Mouse (Mus musculus) liver, embryonic 13.5 days (tissue): ENCODE results near the gene Ptpn21. TPM values are rescaled to one million over a fixed set of nuclear protein-coding genes. Genes with fewer than 3 reads are reported as not detected.

Experiments used
- ATAC-seq: fragments of 200-750 bp; cut with Nextera tagmentation; 2 replicates; pipeline ENCODE4 v1.8.0; 2017; ENCODE audit warnings: low read depth, mild to moderate bottlenecking, moderate number of reproducible peaks, moderate library complexity
- DNase-seq: peaks from one replicate; pipeline ENCODE4 v3.0.0; 2022
- H3K27ac ChIP-seq: fragments of 300-500 bp; sonication (generic); 2 replicates; pipeline ENCODE4 v1.5.1; 2015; ENCODE audit warnings: moderate library complexity, mild to moderate bottlenecking, inconsistent platforms
- H3K27me3 ChIP-seq: fragments of 300-500 bp; sonication (generic); 2 replicates; pipeline ENCODE4 v1.6.1; 2015; ENCODE audit warnings: mild to moderate bottlenecking, inconsistent platforms
- H3K36me3 ChIP-seq: fragments of 300-500 bp; sonication (generic); 2 replicates; pipeline ENCODE4 v1.6.1; 2015; ENCODE audit warnings: mild to moderate bottlenecking, inconsistent platforms
- H3K4me1 ChIP-seq: fragments of 300-500 bp; sonication (generic); replicated peaks from 2 replicates; pipeline ENCODE4 v1.6.1; 2015; ENCODE audit warnings: inconsistent platforms
- H3K4me2 ChIP-seq: fragments of 300-500 bp; sonication (generic); 2 replicates; pipeline ENCODE4 v1.6.1; 2015; ENCODE audit warnings: inconsistent platforms, mild to moderate bottlenecking, moderate library complexity
- H3K4me3 ChIP-seq: fragments of 300-500 bp; sonication (generic); replicated peaks from 2 replicates; pipeline ENCODE4 v1.5.1; 2015; ENCODE audit warnings: mild to moderate bottlenecking, inconsistent platforms
- H3K9ac ChIP-seq: fragments of 300-500 bp; sonication (generic); 2 replicates; pipeline ENCODE4 v1.6.1; 2015; ENCODE audit warnings: mild to moderate bottlenecking, inconsistent platforms
- H3K9me3 ChIP-seq: fragments of 300-500 bp; sonication (generic); replicated peaks from 2 replicates; pipeline ENCODE4 v1.6.1; 2016; ENCODE audit warnings: inconsistent platforms
- WGBS: fragments of 180-500 bp; shearing (Covaris S2); methylation state at CpG from one replicate; pipeline ENCODE4 v1.1.7; 2015; ENCODE audit not compliant: insufficient replicate concordance; 5-methylcytosine and 5-hydroxymethylcytosine counted together
- polyA plus RNA-seq: library from polyadenylated mRNA; unstranded; fragments of >200 nt; fragmentation: Nextera tagmentation; extraction: Ambion mirVana; gene quantifications from 2 replicates; pipeline ENCODE4 v1.2.1, GENCODE M21; 2015

Gene Ptpn21
- polyA plus RNA-seq, 1 experiment from 2014 or later, result 1.8 TPM

- peaks cover 6% of the 10 kb centered on the region for H3K4me1 ChIP-seq
- no peak overlapping the region for H3K9ac ChIP-seq
- no peak overlapping the region for H3K4me2 ChIP-seq
- no peaks in the 10 kb centered on the region for H3K27me3 ChIP-seq
- WGBS, result 79% methylated on average over 11 of the region's 11 CpGs
- no peak overlapping the region for H3K4me3 ChIP-seq
- DNase-seq, result no peak
- H3K9me3 ChIP-seq, result no peaks in the 10 kb centered on the region
- no peak for ATAC-seq
- H3K27ac ChIP-seq, result no peak overlapping the region
- H3K36me3 ChIP-seq, result peaks cover 12% of the 10 kb centered on the region; the same call in 1 of the 2 replicates
Measured at GRCm38 (mm10) chr12:98683171-98683570, 54.0 kb downstream of the Ptpn21 start.

GRCm38 (mm10) chr12:98682196-98682595, 55.0 kb downstream of the Ptpn21 start:
- DNase-seq (no peak), ATAC-seq (no peak)
- Histone ChIP-seq H3K27ac (no peak overlapping the region), H3K4me2 (no peak overlapping the region), H3K4me1 (peaks cover 6% of the 10 kb centered on the region), H3K9ac (no peak overlapping the region), H3K27me3 (no peaks in the 10 kb centered on the region), H3K4me3 (no peak overlapping the region), H3K36me3 (peaks cover 12% of the 10 kb centered on the region; the same call in 1 of the 2 replicates), H3K9me3 (no peaks in the 10 kb centered on the region)
- WGBS, result 81% methylated on average over 15 of the region's 15 CpGs

GRCm38 (mm10) chr12:98679906-98680305, 57.3 kb downstream of the Ptpn21 start:
- 83% methylated on average over 15 of the region's 15 CpGs for WGBS
- no peak for DNase-seq
- no peak overlapping the region for H3K27ac ChIP-seq
- no peaks in the 10 kb centered on the region for H3K27me3 ChIP-seq
- no peak overlapping the region for H3K4me3 ChIP-seq
- peaks cover 12% of the 10 kb centered on the region; the same call in 1 of the 2 replicates for H3K36me3 ChIP-seq
- H3K9ac ChIP-seq, result no peak overlapping the region
- H3K9me3 ChIP-seq, result no peaks in the 10 kb centered on the region
- no peak for ATAC-seq
- no peaks in the 10 kb centered on the region for H3K4me1 ChIP-seq
- no peak overlapping the region for H3K4me2 ChIP-seq

- no peaks in the 10 kb centered on the region for H3K27me3 ChIP-seq
- H3K9me3 ChIP-seq, result no peaks in the 10 kb centered on the region
- H3K36me3 ChIP-seq, result peaks cover 12% of the 10 kb centered on the region; the same call in 1 of the 2 replicates
- DNase-seq, result no peak
- H3K27ac ChIP-seq, result no peak overlapping the region
- H3K9ac ChIP-seq, result no peak overlapping the region
- 40% methylated on average over 14 of the region's 14 CpGs for WGBS
- H3K4me1 ChIP-seq, result peaks cover 4% of the 10 kb centered on the region; the same call in 1 of the 2 replicates
- 0 out of 2 replicates have a peak, but pooled peaks have one; percentile 41 for ATAC-seq
- no peak overlapping the region for H3K4me3 ChIP-seq
- peak overlapping the region; percentile 28; the same call in 1 of the 2 replicates for H3K4me2 ChIP-seq
Measured at GRCm38 (mm10) chr12:98677336-98677735, 59.9 kb downstream of the Ptpn21 start.

- H3K27ac ChIP-seq, result no peak overlapping the region
- no peak overlapping the region for H3K9ac ChIP-seq
- no peak overlapping the region for H3K4me2 ChIP-seq
- H3K4me3 ChIP-seq, result no peak overlapping the region
- H3K4me1 ChIP-seq, result peaks cover 4% of the 10 kb centered on the region; the same call in 1 of the 2 replicates
- peaks cover 12% of the 10 kb centered on the region; the same call in 1 of the 2 replicates for H3K36me3 ChIP-seq
- no peaks in the 10 kb centered on the region for H3K9me3 ChIP-seq
- no peaks in the 10 kb centered on the region for H3K27me3 ChIP-seq
- ATAC-seq (no peak), DNase-seq (no peak)
- 87% methylated on average over 6 of the region's 6 CpGs for WGBS
Measured at GRCm38 (mm10) chr12:98676861-98677260, 60.3 kb downstream of the Ptpn21 start.

GRCm38 (mm10) chr12:98674627-98675143, 62.5 kb downstream of the Ptpn21 start:
- Histone ChIP-seq H3K27ac (no peak overlapping the region), H3K4me3 (peak overlapping the region; percentile 34), H3K4me2 (peak overlapping the region; percentile 56), H3K4me1 (peaks cover 6% of the 10 kb centered on the region; the same call in 1 of the 2 replicates), H3K36me3 (peaks cover 6% of the 10 kb centered on the region; the same call in 1 of the 2 replicates), H3K9ac (no peak overlapping the region), H3K9me3 (no peaks in the 10 kb centered on the region), H3K27me3 (no peaks in the 10 kb centered on the region)
- WGBS, result 5% methylated on average over 9 of the region's 9 CpGs
- DNase-seq (peak; percentile 49), ATAC-seq (peak; percentile 82)

- no peak overlapping the region for H3K27ac ChIP-seq
- DNase-seq, result no peak
- no peak for ATAC-seq
- no peak overlapping the region for H3K4me2 ChIP-seq
- H3K4me3 ChIP-seq, result no peak overlapping the region
- WGBS, result 51% methylated on average over 6 of the region's 6 CpGs
- no peak overlapping the region for H3K9ac ChIP-seq
- H3K27me3 ChIP-seq, result no peaks in the 10 kb centered on the region
- H3K4me1 ChIP-seq, result peaks cover 6% of the 10 kb centered on the region; the same call in 1 of the 2 replicates
- H3K9me3 ChIP-seq, result no peaks in the 10 kb centered on the region
- peaks cover under 1% of the 10 kb centered on the region; the same call in 1 of the 2 replicates for H3K36me3 ChIP-seq
Measured at GRCm38 (mm10) chr12:98673879-98674278, 63.3 kb downstream of the Ptpn21 start.

GRCm38 (mm10) chr12:98670429-98670828, 66.8 kb downstream of the Ptpn21 start:
- Histone ChIP-seq H3K4me3 (no peak overlapping the region), H3K4me1 (peaks cover 6% of the 10 kb centered on the region; the same call in 1 of the 2 replicates), H3K27me3 (no peaks in the 10 kb centered on the region), H3K4me2 (no peak overlapping the region), H3K27ac (no peak overlapping the region), H3K36me3 (no peaks in the 10 kb centered on the region), H3K9me3 (no peaks in the 10 kb centered on the region), H3K9ac (no peak overlapping the region)
- DNase-seq (no peak), ATAC-seq (no peak)
- WGBS, result 72% methylated on average over 4 of the region's 4 CpGs

GRCm38 (mm10) chr12:98669864-98670263, 67.3 kb downstream of the Ptpn21 start:
- Histone ChIP-seq H3K9ac (no peak overlapping the region), H3K4me2 (no peak overlapping the region), H3K9me3 (no peaks in the 10 kb centered on the region), H3K4me1 (peaks cover 6% of the 10 kb centered on the region; the same call in 1 of the 2 replicates), H3K36me3 (no peaks in the 10 kb centered on the region), H3K27me3 (no peaks in the 10 kb centered on the region), H3K27ac (no peak overlapping the region), H3K4me3 (no peak overlapping the region)
- ATAC-seq (no peak), DNase-seq (no peak)
- WGBS, result 70% methylated on average over 5 of the region's 5 CpGs

GRCm38 (mm10) chr12:98669086-98669485, 68.1 kb downstream of the Ptpn21 start:
- H3K4me2 ChIP-seq, result no peak overlapping the region
- no peak for DNase-seq
- 0 out of 2 replicates have a peak, but pooled peaks cover 2% of the 10 kb centered on the region for H3K4me1 ChIP-seq
- no peak for ATAC-seq
- no peak overlapping the region for H3K27ac ChIP-seq
- WGBS, result 75% methylated on average over 10 of the region's 10 CpGs
- H3K36me3 ChIP-seq, result no peaks in the 10 kb centered on the region
- no peak overlapping the region for H3K4me3 ChIP-seq
- no peak overlapping the region for H3K9ac ChIP-seq
- H3K9me3 ChIP-seq, result no peaks in the 10 kb centered on the region
- H3K27me3 ChIP-seq, result no peaks in the 10 kb centered on the region

GRCm38 (mm10) chr12:98668132-98668814, 68.9 kb downstream of the Ptpn21 start:
- Histone ChIP-seq H3K4me1 (0 out of 2 replicates have a peak, but pooled peaks cover 2% of the 10 kb centered on the region), H3K4me3 (no peak overlapping the region), H3K27me3 (no peaks in the 10 kb centered on the region), H3K9me3 (no peaks in the 10 kb centered on the region), H3K4me2 (no peak overlapping the region), H3K36me3 (no peaks in the 10 kb centered on the region), H3K27ac (no peak overlapping the region), H3K9ac (no peak overlapping the region)
- no peak for ATAC-seq
- no peak for DNase-seq
- 69% methylated on average over 10 of the region's 10 CpGs for WGBS
